Mouse (Mus musculus) megakaryocyte, embryonic 14.5 days (primary cell): ENCODE data around the gene Chaf1b. TPM values are rescaled to one million over a fixed set of nuclear protein-coding genes. Genes with fewer than 3 reads are reported as not detected.

Source experiments
- H3K27me3 ChIP-seq: replicated peaks from 2 replicates; pipeline ENCODE3; 2012; ENCODE audit warnings: inconsistent platforms
- H3K36me3 ChIP-seq: replicated peaks from 2 replicates; pipeline ENCODE3; 2012; ENCODE audit warnings: low read length, inconsistent platforms, mixed read lengths
- H3K4me1 ChIP-seq: 2 replicates; pipeline ENCODE4 v1.6.1; 2012; ENCODE audit warnings: inconsistent platforms
- H3K4me3 ChIP-seq: replicated peaks from 2 replicates; pipeline ENCODE3; 2012; ENCODE audit warnings: moderate library complexity, mild to moderate bottlenecking, inconsistent platforms
- H3K9me3 ChIP-seq: 2 replicates; pipeline ENCODE4 v1.6.1; 2012; ENCODE audit warnings: inconsistent platforms
- FLI1 ChIP-seq: IDR thresholded peaks from 2 replicates; pipeline ENCODE4 v1.6.1; 2012; ENCODE audit warnings: low read length, inconsistent platforms, mixed read lengths
- GATA1 ChIP-seq: IDR thresholded peaks from 3 replicates; pipeline ENCODE4 v1.6.1; 2012; ENCODE audit warnings: mixed read lengths, low read length, inconsistent platforms, borderline replicate concordance
- polyA plus RNA-seq: library from polyadenylated mRNA; stranded (reverse); fragments of >175 nt; gene quantifications from 2 replicates; pipeline ENCODE4 v1.2.3, GENCODE M21; 2012; ENCODE audit warnings: low replicate concordance; ENCODE audit not compliant: insufficient read depth

Chaf1b gene
- polyA plus RNA-seq, 1 experiment: 34.4 TPM

DNA sequence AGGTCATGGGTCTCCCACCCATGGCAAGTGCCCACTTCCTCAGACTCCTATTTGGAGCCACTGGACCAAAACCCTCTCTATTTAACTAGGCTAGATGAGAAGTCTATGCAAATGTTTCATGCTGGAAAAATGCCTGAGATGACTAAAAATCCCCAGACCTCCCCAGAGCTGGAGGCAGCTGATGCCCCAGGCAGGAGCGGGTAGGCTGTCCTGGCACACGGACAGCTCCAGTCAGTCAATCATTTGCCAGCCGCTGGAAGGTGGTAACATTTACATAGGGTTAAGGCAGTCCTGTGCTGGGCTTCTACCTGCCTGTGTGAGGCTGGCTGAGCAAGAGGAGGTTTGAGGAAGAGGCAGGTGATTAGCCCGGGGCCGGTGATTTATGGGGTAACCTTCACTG, 28.5 kb downstream of the Chaf1b start:
- Histone ChIP-seq H3K36me3 (peaks cover 3% of the 10 kb centered on the region), H3K4me3 (no peak overlapping the region), H3K4me1 (peaks cover 3% of the 10 kb centered on the region; the same call in 1 of the 2 replicates), H3K27me3 (peaks cover 11% of the 10 kb centered on the region), H3K9me3 (peaks cover 4% of the 10 kb centered on the region; the same call in 1 of the 2 replicates)
- no peak for TF ChIP-seq FLI1
- no peak for TF ChIP-seq GATA1

DNA sequence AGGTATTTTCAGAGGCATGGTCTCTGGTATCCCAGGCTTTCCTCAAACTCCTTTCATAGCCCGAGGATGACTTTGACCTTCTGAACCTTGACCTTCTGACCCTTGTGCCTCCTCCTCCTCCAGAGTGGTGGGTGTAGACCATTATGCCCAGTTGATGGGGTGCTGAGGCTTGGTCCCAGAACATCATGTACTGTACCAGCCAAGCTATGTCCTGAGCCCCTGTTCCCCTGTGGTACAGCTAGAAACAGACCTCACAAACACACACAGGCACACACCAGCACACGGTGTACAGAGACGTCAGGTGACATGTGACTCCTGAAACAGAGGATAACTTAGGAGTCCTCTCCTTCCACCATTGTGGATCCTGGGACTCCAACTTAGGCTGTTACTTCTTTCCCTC, 29.1 kb downstream of the Chaf1b start:
- no peaks in the 10 kb centered on the region for H3K36me3 ChIP-seq
- peaks cover 15% of the 10 kb centered on the region for H3K27me3 ChIP-seq
- H3K4me1 ChIP-seq: peaks cover 4% of the 10 kb centered on the region
- no peak overlapping the region for H3K4me3 ChIP-seq
- TF ChIP-seq GATA1 (no peak), FLI1 (no peak)
- H3K9me3 ChIP-seq: peaks cover 4% of the 10 kb centered on the region; the same call in 1 of the 2 replicates

GRCm38 (mm10) chr16:93913881-93914576, 30.3 kb downstream of the Chaf1b start:
- Histone ChIP-seq H3K9me3 (peaks cover 4% of the 10 kb centered on the region; the same call in 1 of the 2 replicates), H3K4me1 (peaks cover 15% of the 10 kb centered on the region), H3K4me3 (no peak overlapping the region), H3K27me3 (peaks cover 19% of the 10 kb centered on the region), H3K36me3 (no peaks in the 10 kb centered on the region)
- TF ChIP-seq FLI1 (no peak), GATA1 (no peak)

GRCm38 (mm10) chr16:93915338-93915849, 31.7 kb downstream of the Chaf1b start:
- Histone ChIP-seq H3K4me1 (peaks cover 17% of the 10 kb centered on the region), H3K9me3 (peaks cover 4% of the 10 kb centered on the region; the same call in 1 of the 2 replicates), H3K4me3 (no peak overlapping the region), H3K27me3 (peaks cover 31% of the 10 kb centered on the region), H3K36me3 (no peaks in the 10 kb centered on the region)
- TF ChIP-seq GATA1: no peak
- no peak for TF ChIP-seq FLI1

DNA sequence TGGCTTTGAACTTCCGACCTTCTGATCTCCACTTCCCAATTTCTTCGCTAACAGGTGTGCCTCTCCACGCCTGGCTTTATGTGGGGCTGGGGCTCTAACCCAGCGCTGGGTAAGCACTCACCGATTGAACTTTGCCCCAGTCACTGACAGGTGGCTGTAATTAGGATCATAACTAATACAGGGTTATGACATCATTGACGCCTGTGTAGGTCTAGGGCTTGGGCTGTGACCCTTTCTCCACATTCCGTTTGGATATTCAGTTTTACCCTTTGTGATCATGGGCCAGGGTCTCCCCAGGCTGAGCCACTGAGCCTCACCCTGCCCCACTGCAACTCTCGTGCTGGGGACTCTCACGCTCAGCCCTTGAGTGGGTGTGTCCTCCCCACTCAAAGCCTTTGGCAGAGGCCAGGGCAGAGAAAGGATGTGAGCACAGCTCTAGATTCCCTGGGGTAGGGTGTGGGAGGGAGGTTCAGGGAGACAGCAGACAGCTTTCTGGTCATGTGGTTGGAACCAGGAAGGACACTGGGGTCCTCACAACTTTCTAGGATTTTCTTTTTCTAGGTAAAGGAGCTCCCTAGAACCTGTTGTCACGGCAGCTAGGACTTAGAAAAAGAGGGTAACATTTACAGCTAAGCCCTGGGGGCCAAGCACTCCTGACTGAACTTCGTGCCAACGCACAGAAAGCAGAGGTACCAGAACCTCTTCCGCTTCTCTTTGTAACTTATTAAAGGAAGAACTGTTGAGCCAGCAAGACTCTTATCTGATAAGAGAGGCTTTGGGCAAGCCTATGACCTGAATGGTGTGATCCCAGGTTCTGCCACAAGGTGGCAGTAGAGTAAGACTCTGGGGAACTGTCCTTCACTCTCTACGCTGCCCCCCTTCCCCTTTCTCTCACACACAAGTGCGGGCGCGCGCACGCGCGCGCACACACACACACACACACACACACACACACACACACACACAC, 34.3 kb downstream of the Chaf1b start:
- Histone ChIP-seq H3K27me3 (peaks cover 29% of the 10 kb centered on the region), H3K9me3 (peaks cover 4% of the 10 kb centered on the region; the same call in 1 of the 2 replicates), H3K36me3 (no peaks in the 10 kb centered on the region), H3K4me1 (peaks cover 22% of the 10 kb centered on the region), H3K4me3 (peak overlapping the region; percentile 83)
- TF ChIP-seq GATA1 (peak; percentile 73; the same call in 1 of the 3 replicates), FLI1 (no peak)

DNA sequence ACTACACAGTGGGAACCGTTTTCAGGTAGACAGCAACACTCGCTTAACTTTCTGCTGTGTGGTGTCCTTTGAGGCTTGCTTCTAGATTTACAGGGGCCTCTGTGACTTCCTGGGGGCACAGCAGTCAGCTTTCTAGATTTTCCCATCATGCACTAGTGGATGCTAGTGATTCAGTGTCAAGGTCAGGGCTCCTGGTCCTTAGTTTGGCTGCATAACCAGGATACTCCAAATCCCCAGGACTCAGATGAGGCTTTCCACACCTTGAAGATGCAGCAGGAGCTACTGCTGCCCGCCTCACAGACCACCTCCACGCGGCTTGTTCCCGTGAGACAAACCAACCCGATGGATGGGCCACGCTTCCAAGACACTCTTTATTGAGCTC, 35.0 kb downstream of the Chaf1b start:
- H3K4me1 ChIP-seq: peaks cover 22% of the 10 kb centered on the region
- peaks cover 4% of the 10 kb centered on the region; the same call in 1 of the 2 replicates for H3K9me3 ChIP-seq
- H3K4me3 ChIP-seq: peak overlapping the region; percentile 83
- H3K27me3 ChIP-seq: peaks cover 29% of the 10 kb centered on the region
- H3K36me3 ChIP-seq: no peaks in the 10 kb centered on the region
- TF ChIP-seq GATA1 (no peak), FLI1 (no peak)

- Histone ChIP-seq H3K4me1 (peaks cover 21% of the 10 kb centered on the region), H3K27me3 (peaks cover 31% of the 10 kb centered on the region), H3K36me3 (no peaks in the 10 kb centered on the region), H3K4me3 (no peak overlapping the region), H3K9me3 (peaks cover 4% of the 10 kb centered on the region; the same call in 1 of the 2 replicates)
- TF ChIP-seq FLI1 (no peak), GATA1 (no peak)
Observed at GRCm38 (mm10) chr16:93919189-93919588, 35.5 kb downstream of the Chaf1b start.

DNA sequence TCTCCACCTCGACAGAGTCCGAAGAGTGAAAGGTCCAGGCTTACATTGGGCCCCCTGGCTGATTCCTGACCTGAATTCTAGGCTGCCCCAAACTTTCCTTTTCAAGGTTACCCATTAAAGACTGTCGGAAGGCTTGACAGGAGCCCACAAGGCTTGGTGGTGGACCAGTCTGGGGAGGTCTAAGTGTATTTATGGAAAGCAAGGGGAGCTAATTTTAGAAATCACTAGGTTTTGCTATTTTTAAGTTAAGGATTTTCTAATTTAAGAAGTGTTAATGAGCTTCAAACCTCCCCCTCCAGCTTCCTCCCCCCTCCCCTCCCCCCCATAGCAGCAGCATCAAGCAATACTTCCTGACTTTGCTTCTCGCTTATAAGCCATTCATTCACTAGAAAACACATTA, 37.0 kb downstream of the Chaf1b start:
- Histone ChIP-seq H3K4me1 (peaks cover 19% of the 10 kb centered on the region), H3K36me3 (no peaks in the 10 kb centered on the region), H3K27me3 (peaks cover 40% of the 10 kb centered on the region), H3K4me3 (no peak overlapping the region), H3K9me3 (peaks cover 4% of the 10 kb centered on the region; the same call in 1 of the 2 replicates)
- TF ChIP-seq FLI1 (no peak), GATA1 (no peak)

DNA sequence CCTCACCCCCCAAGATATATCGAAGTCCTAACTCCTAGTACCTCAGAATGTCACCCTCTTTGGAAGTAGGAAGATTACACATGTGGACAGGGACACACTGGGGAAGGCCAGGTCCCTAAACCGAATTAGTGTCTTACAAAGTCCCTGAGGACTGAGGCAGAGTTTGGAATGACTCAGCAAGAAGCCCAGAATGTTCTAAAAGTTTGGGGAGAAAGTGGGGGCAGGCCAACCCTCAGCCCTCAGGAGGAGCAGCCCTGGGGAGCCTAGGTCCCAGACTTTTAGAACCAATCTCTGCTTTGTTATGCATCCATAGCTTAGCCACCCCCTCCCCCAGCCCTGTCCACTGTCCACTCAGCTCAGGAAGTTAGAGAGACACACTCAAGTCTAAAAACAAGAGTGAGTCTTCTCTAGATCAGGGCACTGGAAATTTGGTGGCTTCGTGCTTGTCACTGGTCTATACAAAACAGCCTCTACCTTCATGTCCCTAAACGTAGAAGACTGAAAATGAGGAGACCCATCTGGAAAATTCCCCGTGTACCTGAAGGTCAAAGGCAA, 39.2 kb downstream of the Chaf1b start:
- peaks cover 17% of the 10 kb centered on the region for H3K4me1 ChIP-seq
- TF ChIP-seq FLI1 (no peak), GATA1 (no peak)
- no peaks in the 10 kb centered on the region for H3K9me3 ChIP-seq
- no peaks in the 10 kb centered on the region for H3K36me3 ChIP-seq
- no peak overlapping the region for H3K4me3 ChIP-seq
- peaks cover 43% of the 10 kb centered on the region for H3K27me3 ChIP-seq
